Mouse (Mus musculus): ENCODE measurements around the gene Prelid3b. TPM values are rescaled to one million over a fixed set of nuclear protein-coding genes. Genes with fewer than 3 reads are reported as not detected.
A peak's percentile ranks its signal among the peaks of the same experiment; 100 is the strongest.

Prelid3b gene
- total RNA-seq, 4 experiments from 2014 or later: 86.1 to 126 (median 107) TPM

GRCm38 (mm10) chr2:174459365-174459764 is 13.5 kb downstream of the Prelid3b start:
- DNase-seq: no peak

GRCm38 (mm10) chr2:174453681-174454080 is 19.2 kb downstream of the Prelid3b start:
- DNase-seq: no peak

GRCm38 (mm10) chr2:174450353-174450752 is 22.5 kb downstream of the Prelid3b start, which contains the start of gene Tubb1:
Gene Tubb1, plus strand, starts transcription at chr2:174450695.
- no peak for DNase-seq

GRCm38 (mm10) chr2:174448405-174448804 is 24.5 kb downstream of the Prelid3b start:
- no peak for DNase-seq

- no peak for DNase-seq
Observed at GRCm38 (mm10) chr2:174446905-174447304, 26.0 kb downstream of the Prelid3b start.

GRCm38 (mm10) chr2:174446492-174446891 is 26.4 kb downstream of the Prelid3b start:
- DNase-seq: no peak

GRCm38 (mm10) chr2:174445018-174445417 is 27.9 kb downstream of the Prelid3b start:
- no peak for DNase-seq

- DNase-seq: no peak
Observed at GRCm38 (mm10) chr2:174444359-174444758, 28.5 kb downstream of the Prelid3b start.

- DNase-seq: no peak
Observed at GRCm38 (mm10) chr2:174443046-174443445, 29.8 kb downstream of the Prelid3b start.

GRCm38 (mm10) chr2:174442460-174442859 is 30.4 kb downstream of the Prelid3b start:
- no peak for DNase-seq

- DNase-seq: no peak
Observed at GRCm38 (mm10) chr2:174441898-174442297, 31.0 kb downstream of the Prelid3b start.

GRCm38 (mm10) chr2:174439961-174440360 is 32.9 kb downstream of the Prelid3b start:
- no peak for DNase-seq

GRCm38 (mm10) chr2:174439450-174439838 is 33.4 kb downstream of the Prelid3b start:
- no peak for DNase-seq

- peak; percentile 58 for DNase-seq
Observed at GRCm38 (mm10) chr2:174438737-174439449, 34.0 kb downstream of the Prelid3b start, which contains the start of gene Ctsz. Gene Ctsz, minus strand, starts transcription at chr2:174439039.

GRCm38 (mm10) chr2:174438181-174438580 is 34.7 kb downstream of the Prelid3b start:
- DNase-seq: no peak

- DNase-seq: no peak
Observed at GRCm38 (mm10) chr2:174437697-174437982, 35.2 kb downstream of the Prelid3b start.

- no peak for DNase-seq
Observed at GRCm38 (mm10) chr2:174436916-174437696, 35.8 kb downstream of the Prelid3b start.

- DNase-seq: no peak
Observed at GRCm38 (mm10) chr2:174436076-174436701, 36.7 kb downstream of the Prelid3b start.

- DNase-seq: no peak
Observed at GRCm38 (mm10) chr2:174434943-174435342, 37.9 kb downstream of the Prelid3b start.

GRCm38 (mm10) chr2:174428996-174429591 is 43.8 kb downstream of the Prelid3b start:
- no peak for DNase-seq

- DNase-seq: no peak
Observed at GRCm38 (mm10) chr2:174428076-174428835, 44.6 kb downstream of the Prelid3b start.

- no peak for DNase-seq
Observed at GRCm38 (mm10) chr2:174426856-174427255, 46.0 kb downstream of the Prelid3b start.

Data from adrenal gland, adult 8-10 months (tissue).